Mouse (Mus musculus): ENCODE measurements around the gene Nudcd3. TPM values are rescaled to one million over a fixed set of nuclear protein-coding genes. Genes with fewer than 3 reads are reported as not detected.

The Nudcd3 gene
- total and polyA plus RNA-seq, 3 experiments: 30.7 to 82.2 (median 35.6) TPM

- TF ChIP-seq UBTF (IDR thresholded peaks at IDR 0.05; ENCODE audit: low read depth, low read length): no peak
- TF ChIP-seq SIN3A (IDR thresholded peaks at IDR 0.05; ENCODE audit: low read length): no peak
- TF ChIP-seq MAZ (IDR thresholded peaks at IDR 0.05; ENCODE audit: low read depth, low read length): no peak
- TF ChIP-seq NELFE (IDR thresholded peaks at IDR 0.05; ENCODE audit: low read depth, low read length): no peak
- TF ChIP-seq SMC3 (IDR thresholded peaks at IDR 0.05; ENCODE audit: low read depth, low read length): no peak
- no peak for TF ChIP-seq ZC3H11A (IDR thresholded peaks at IDR 0.05; ENCODE audit: low read depth, low read length)
- no peak for TF ChIP-seq POLR2AphosphoS2 (IDR thresholded peaks at IDR 0.05; ENCODE audit: low read depth, low read length)
- TF ChIP-seq HCFC1 (IDR thresholded peaks at IDR 0.05; ENCODE audit: low read depth, low read length): no peak
- TF ChIP-seq KAT2A (IDR thresholded peaks at IDR 0.05; ENCODE audit: insufficient replicate concordance, low read length): no peak
- TF ChIP-seq JUN (IDR thresholded peaks at IDR 0.05; ENCODE audit: insufficient read depth, low read depth, low read length): no peak
- TF ChIP-seq MXI1 (IDR thresholded peaks at IDR 0.05; ENCODE audit: low read depth, low read length): no peak
- TF ChIP-seq CHD2 (IDR thresholded peaks at IDR 0.05; ENCODE audit: low read length): no peak
- no peak for TF ChIP-seq ZMIZ1 (IDR thresholded peaks at IDR 0.05; ENCODE audit: low read depth, low read length)
- no peak for TF ChIP-seq ZNF384 (IDR thresholded peaks at IDR 0.05; ENCODE audit: low read depth, low read length)
- no peak for TF ChIP-seq EP300 (IDR thresholded peaks at IDR 0.05; ENCODE audit: low read length)
- TF ChIP-seq RCOR1 (conservative IDR thresholded peaks at IDR 0.05; ENCODE audit: low read depth, low read length): no peak
- TF ChIP-seq USF2 (conservative IDR thresholded peaks at IDR 0.05; ENCODE audit: low read depth, low read length): no peak
- TF ChIP-seq CHD1 (IDR thresholded peaks at IDR 0.05; ENCODE audit: low read depth, low read length): no peak
- no peak for TF ChIP-seq TBP (conservative IDR thresholded peaks at IDR 0.05; ENCODE audit: low read depth, low read length)
- TF ChIP-seq POLR2A (IDR thresholded peaks at IDR 0.05; ENCODE audit: low read depth, low read length): no peak
- in situ Hi-C loops (cut with MboI; ENCODE audit: low pct_ligation_motif_present, low pct_unique_long_range_greater_than_20kb, low sequenced_read_pairs): loop anchor here (5.0 kb wide), 2 partner anchors 32 to 1692 kb away; no protein-coding TSS in a partner anchor
- dilution Hi-C loops (cut with MboI; ENCODE audit: extremely low pct_ligation_motif_present, extremely low pct_unique_long_range_greater_than_20kb, low sequenced_read_pairs): no loop called here
Observed at GRCm38 (mm10) chr11:6164781-6165180, 35.4 kb downstream of the Nudcd3 start.

GRCm38 (mm10) chr11:6163706-6164105 is 36.5 kb downstream of the Nudcd3 start:
- peaks cover 2% of the 10 kb centered on the region for H3K9me3 ChIP-seq (replicated peaks; ENCODE audit: low read length)
- H3K27me3 ChIP-seq (replicated peaks): no peaks in the 10 kb centered on the region
- peaks cover 15% of the 10 kb centered on the region for H3K79me2 ChIP-seq (replicated peaks; ENCODE audit: control insufficient read depth, extremely low read depth, insufficient read depth, poor library complexity, severe bottlenecking)
- no peak overlapping the region for H3K9ac ChIP-seq (ENCODE audit: insufficient read depth, low read depth)
- H3K4me2 ChIP-seq (ENCODE audit: insufficient read depth, low read depth, poor library complexity, severe bottlenecking): no peak overlapping the region
- dilution Hi-C loops (cut with MboI; ENCODE audit: extremely low pct_ligation_motif_present, extremely low pct_unique_long_range_greater_than_20kb, low sequenced_read_pairs) (no loop called here), in situ Hi-C loops (cut with MboI; ENCODE audit: low pct_ligation_motif_present, low pct_unique_long_range_greater_than_20kb, low sequenced_read_pairs) (no loop called here)
- TF ChIP-seq JUND (conservative IDR thresholded peaks at IDR 0.05; ENCODE audit: low read depth, low read length) (no peak), ZC3H11A (IDR thresholded peaks at IDR 0.05; ENCODE audit: low read depth, low read length) (no peak), NELFE (IDR thresholded peaks at IDR 0.05; ENCODE audit: low read depth, low read length) (no peak), POLR2AphosphoS2 (IDR thresholded peaks at IDR 0.05; ENCODE audit: low read depth, low read length) (no peak), UBTF (IDR thresholded peaks at IDR 0.05; ENCODE audit: low read depth, low read length) (no peak), ZNF384 (IDR thresholded peaks at IDR 0.05; ENCODE audit: low read depth, low read length) (no peak), MAZ (IDR thresholded peaks at IDR 0.05; ENCODE audit: low read depth, low read length) (no peak), RAD21 (IDR thresholded peaks at IDR 0.05; ENCODE audit: low read depth, low read length) (no peak), MYC (IDR thresholded peaks at IDR 0.05; ENCODE audit: low read depth, low read length) (no peak), BHLHE40 (IDR thresholded peaks at IDR 0.05; ENCODE audit: low read depth, low read length) (no peak), HCFC1 (IDR thresholded peaks at IDR 0.05; ENCODE audit: low read depth, low read length) (no peak), KAT2A (IDR thresholded peaks at IDR 0.05; ENCODE audit: insufficient replicate concordance, low read length) (no peak), IRF4 (IDR thresholded peaks at IDR 0.05; ENCODE audit: low read depth, low read length) (no peak), NRF1 (IDR thresholded peaks at IDR 0.05; ENCODE audit: low read depth, low read length) (no peak), ELF1 (IDR thresholded peaks at IDR 0.05; ENCODE audit: low read depth, low read length) (no peak), MEF2A (IDR thresholded peaks at IDR 0.05; ENCODE audit: borderline replicate concordance, low read depth, low read length) (no peak), E2F4 (IDR thresholded peaks at IDR 0.05; ENCODE audit: insufficient replicate concordance, low read depth, low read length) (no peak), TCF12 (IDR thresholded peaks at IDR 0.05; ENCODE audit: low read depth, low read length) (no peak), PAX5 (IDR thresholded peaks at IDR 0.05; ENCODE audit: low read length) (no peak)
- no peak overlapping the region for H3K27ac ChIP-seq (ENCODE audit: insufficient read depth, low read depth)
- peaks cover 0 to 49% of the 10 kb centered on the region in 2 experiments for H3K36me3 ChIP-seq (replicated peaks in 1 of 2; ENCODE audit: control insufficient read depth in 1 of 2, insufficient read depth in 1 of 2, low read length in 1 of 2)
- no peak for DNase-seq (ENCODE audit: extremely low read depth)
- no peak overlapping the region for H3K4me3 ChIP-seq (replicated peaks in 1 of 3; ENCODE audit: low read depth in 2 of 3, low read length in 2 of 3, poor library complexity in 1 of 3)
- peaks cover 0 to 46% of the 10 kb centered on the region in 2 experiments; a peak in 3 of 4 replicates for H3K4me1 ChIP-seq (ENCODE audit: control insufficient read depth in 1 of 2, insufficient read depth in 2 of 2)

More at GRCm38 (mm10) chr11:6164781-6165180, 35.4 kb downstream of the Nudcd3 start:
- Histone ChIP-seq H3K9me3 (replicated peaks; ENCODE audit: low read length) (peaks cover 13% of the 10 kb centered on the region), H3K27ac (ENCODE audit: insufficient read depth, low read depth) (no peak overlapping the region), H3K27me3 (replicated peaks) (no peaks in the 10 kb centered on the region), H3K4me3 (replicated peaks in 1 of 3; ENCODE audit: low read depth in 2 of 3, low read length in 2 of 3, poor library complexity in 1 of 3) (no peak overlapping the region), H3K4me1 (ENCODE audit: control insufficient read depth in 1 of 2, insufficient read depth in 2 of 2) (peaks cover 0 to 42% of the 10 kb centered on the region in 2 experiments; a peak in 3 of 4 replicates), H3K79me2 (replicated peaks; ENCODE audit: control insufficient read depth, extremely low read depth, insufficient read depth, poor library complexity, severe bottlenecking) (peaks cover 7% of the 10 kb centered on the region; the same call in 1 of the 2 replicates), H3K36me3 (replicated peaks in 1 of 2; ENCODE audit: control insufficient read depth in 1 of 2, insufficient read depth in 1 of 2, low read length in 1 of 2) (peaks cover 0 to 58% of the 10 kb centered on the region in 2 experiments), H3K4me2 (ENCODE audit: insufficient read depth, low read depth, poor library complexity, severe bottlenecking) (no peak overlapping the region), H3K9ac (ENCODE audit: insufficient read depth, low read depth) (no peak overlapping the region)
- no peak for DNase-seq (ENCODE audit: extremely low read depth)
